Mouse (Mus musculus) liver, embryonic 14.5 days (tissue): ENCODE data around the gene Ntn4.

ENCODE experiments used
- CTCF ChIP-seq: IDR thresholded peaks from 2 replicates; pipeline ENCODE4 v1.5.1; 2016; ENCODE audit warnings: antibody characterized with exemption, low read depth, control low read depth
- EP300 ChIP-seq: IDR thresholded peaks from 2 replicates; pipeline ENCODE4 v1.6.1; 2016; ENCODE audit warnings: antibody characterized with exemption, low read depth

- TF ChIP-seq CTCF: no peak
- no peak for TF ChIP-seq EP300
These were observed 50.9 kb downstream of the Ntn4 start for GRCm38 (mm10) chr10:93691344-93691743.
